Mouse (Mus musculus) embryonic fibroblast, embryonic 13.5 days (primary cell): Measurements from ENCODE around the gene Zfp944.

ENCODE experiments used
- CTCF ChIP-seq: IDR thresholded peaks from 2 replicates; pipeline ENCODE4 v1.5.1; 2011; ENCODE audit warnings: mild to moderate bottlenecking, control low read depth, low read length, moderate library complexity, borderline replicate concordance; ENCODE audit not compliant: insufficient read depth
- POLR2A ChIP-seq: IDR thresholded peaks from 2 replicates; pipeline ENCODE4 v1.6.1; 2011; ENCODE audit warnings: low read depth, mild to moderate bottlenecking, control low read depth, low read length, moderate library complexity

- no peak for TF ChIP-seq POLR2A
- no peak for TF ChIP-seq CTCF
Measured at GRCm38 (mm10) chr17:22410756-22411155, 49.6 kb upstream of the Zfp944 start.
